Mouse (Mus musculus): ENCODE results near the gene Mbd6. TPM values are rescaled to one million over a fixed set of nuclear protein-coding genes. Genes with fewer than 3 reads are reported as not detected.
A peak's percentile ranks its signal among the peaks of the same experiment; 100 is the strongest.

Mbd6 gene
- 8.7 and 12.8 TPM in 2 replicates for polyA plus RNA-seq (2015; fragmentation: Nextera tagmentation; extraction: Ambion mirVana)

DNA sequence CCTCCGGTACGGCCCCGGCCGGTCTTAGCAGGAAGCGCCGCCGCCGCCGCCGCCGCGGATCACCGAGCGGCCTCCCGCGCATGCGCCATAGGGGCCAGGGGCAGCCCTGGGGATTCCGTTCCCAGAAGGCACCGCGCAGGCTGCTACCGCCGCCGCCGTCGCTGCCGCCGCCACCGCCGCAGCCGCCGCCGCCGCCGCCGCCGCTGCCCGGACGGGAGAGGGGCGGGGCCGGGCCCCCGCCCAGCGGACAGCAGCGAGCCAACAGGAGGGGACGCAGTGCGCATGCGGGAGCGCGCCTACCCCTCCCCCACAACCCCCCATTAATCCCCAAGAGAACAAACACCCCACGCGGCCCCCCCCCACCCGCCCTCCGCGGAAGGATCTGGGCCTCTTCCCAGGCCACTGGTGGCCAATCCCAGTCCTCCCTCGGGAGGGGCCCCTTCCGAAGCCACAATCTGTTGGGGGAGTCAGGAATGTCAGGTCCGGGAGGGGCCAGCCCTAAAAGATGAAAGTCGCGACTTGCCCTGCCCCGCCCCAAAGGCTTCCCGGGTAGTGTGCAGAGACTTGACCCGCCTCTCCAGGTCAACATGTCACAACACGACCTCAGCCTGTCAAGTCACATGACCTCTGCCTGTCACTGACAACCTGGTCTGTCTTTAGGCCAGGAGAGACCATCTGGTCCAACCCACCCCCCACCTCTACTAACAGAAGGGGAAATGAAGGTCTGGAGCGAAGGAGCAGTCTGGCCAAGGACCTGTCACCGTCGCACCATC is at the start of gene Mbd6:
Gene Mbd6 (minus strand): TSS at position 219 of the 773 bp plus-strand sequence.
- peak within 1 kb of the TSS; percentile 99 for H3K27ac ChIP-seq (ENCODE audit: low read depth, low read length)
- H3K4me2 ChIP-seq (replicated peaks; ENCODE audit: low read depth) = peak within 1 kb of the TSS; percentile 75
- TF ChIP-seq CTCF (IDR thresholded peaks at IDR 0.05; ENCODE audit: low read depth) = no peak
- H3K4me3 ChIP-seq (ENCODE audit: low read depth, low read length) = peak within 1 kb of the TSS; percentile 71
- H3K27me3 ChIP-seq (replicated peaks; ENCODE audit: control insufficient read depth, insufficient read depth, low read length) = no peaks in the 10 kb centered on the region
- H3K9me3 ChIP-seq (ENCODE audit: control insufficient read depth) = no peaks in the 10 kb centered on the region
- H3K4me1 ChIP-seq (replicated peaks; ENCODE audit: control insufficient read depth, insufficient read depth, low read length) = peaks cover 25% of the 10 kb centered on the region
- WGBS = 1% methylated on average over 41 of the region's 65 CpGs
- peak; percentile 51 for ATAC-seq
- H3K36me3 ChIP-seq (ENCODE audit: control insufficient read depth, insufficient read depth) = peaks cover 37% of the 10 kb centered on the region
- H3K9ac ChIP-seq (ENCODE audit: low read depth, low read length) = peak within 1 kb of the TSS; percentile 72

DNA sequence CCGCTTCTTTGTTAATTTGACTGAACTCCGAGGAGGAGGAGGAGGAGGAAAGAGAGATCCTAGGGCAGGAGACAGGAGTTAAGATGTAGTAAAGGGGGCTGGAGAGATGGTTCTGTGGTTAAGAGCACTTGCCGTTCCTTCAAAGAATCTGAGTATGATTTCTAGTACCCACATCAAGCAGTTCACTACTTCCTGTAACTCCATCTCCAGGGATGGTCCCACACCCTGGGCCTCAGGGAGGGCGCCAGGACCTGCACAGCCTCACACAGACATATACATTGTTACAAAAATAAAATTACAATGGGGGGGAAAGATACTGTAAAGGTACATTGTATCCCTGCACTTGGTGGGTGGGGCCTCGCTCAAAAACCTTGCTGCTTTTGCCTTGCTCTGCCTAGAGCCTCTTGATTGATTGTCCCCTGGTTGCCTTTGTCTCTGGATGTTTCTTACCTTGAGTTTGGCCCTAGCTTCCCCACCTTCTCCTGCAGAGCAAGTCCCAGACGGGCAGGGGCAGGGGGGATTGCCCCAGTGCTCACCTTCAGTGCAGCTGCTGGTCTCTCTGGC is 48.8 kb upstream of the Mbd6 start:
- no peak for ATAC-seq

GRCm38 (mm10) chr10:127336952-127337351 is 48.1 kb upstream of the Mbd6 start:
- Histone ChIP-seq H3K9me3 (ENCODE audit: control insufficient read depth) (no peaks in the 10 kb centered on the region), H3K4me1 (replicated peaks; ENCODE audit: control insufficient read depth, insufficient read depth, low read length) (peaks cover 6% of the 10 kb centered on the region; the same call in 1 of the 2 replicates), H3K27me3 (replicated peaks; ENCODE audit: control insufficient read depth, insufficient read depth, low read length) (peaks cover 22% of the 10 kb centered on the region), H3K4me2 (replicated peaks; ENCODE audit: low read depth) (no peak overlapping the region), H3K36me3 (ENCODE audit: control insufficient read depth, insufficient read depth) (peaks cover 5% of the 10 kb centered on the region; the same call in 1 of the 2 replicates), H3K27ac (ENCODE audit: low read depth, low read length) (no peak overlapping the region), H3K4me3 (ENCODE audit: low read depth, low read length) (no peak overlapping the region), H3K9ac (ENCODE audit: low read depth, low read length) (no peak overlapping the region)
- no peak for TF ChIP-seq CTCF (IDR thresholded peaks at IDR 0.05; ENCODE audit: low read depth)
- WGBS = 45% methylated on average over 5 of the region's 5 CpGs
- ATAC-seq = no peak

More for the DNA sequence above, 48.8 kb upstream of the Mbd6 start:
- TF ChIP-seq CTCF (IDR thresholded peaks at IDR 0.05; ENCODE audit: low read depth) = no peak
- Histone ChIP-seq H3K4me1 (replicated peaks; ENCODE audit: control insufficient read depth, insufficient read depth, low read length) (peaks cover 6% of the 10 kb centered on the region; the same call in 1 of the 2 replicates), H3K4me2 (replicated peaks; ENCODE audit: low read depth) (no peak overlapping the region), H3K27me3 (replicated peaks; ENCODE audit: control insufficient read depth, insufficient read depth, low read length) (peaks cover 22% of the 10 kb centered on the region; the same call in 1 of the 2 replicates), H3K27ac (ENCODE audit: low read depth, low read length) (no peak overlapping the region), H3K9ac (ENCODE audit: low read depth, low read length) (no peak overlapping the region), H3K36me3 (ENCODE audit: control insufficient read depth, insufficient read depth) (no peaks in the 10 kb centered on the region), H3K9me3 (ENCODE audit: control insufficient read depth) (no peaks in the 10 kb centered on the region), H3K4me3 (ENCODE audit: low read depth, low read length) (no peak overlapping the region)
- 77% methylated on average over 6 of the region's 6 CpGs for WGBS

GRCm38 (mm10) chr10:127335271-127335670 is 46.5 kb upstream of the Mbd6 start:
- Histone ChIP-seq H3K36me3 (ENCODE audit: control insufficient read depth, insufficient read depth) (peaks cover 5% of the 10 kb centered on the region; the same call in 1 of the 2 replicates), H3K4me1 (replicated peaks; ENCODE audit: control insufficient read depth, insufficient read depth, low read length) (peaks cover 6% of the 10 kb centered on the region; the same call in 1 of the 2 replicates)
- no peak for ATAC-seq

GRCm38 (mm10) chr10:127333152-127333551 is 44.3 kb upstream of the Mbd6 start:
- no peaks in the 10 kb centered on the region for H3K4me1 ChIP-seq (replicated peaks; ENCODE audit: control insufficient read depth, insufficient read depth, low read length)
- peaks cover 5% of the 10 kb centered on the region; the same call in 1 of the 2 replicates for H3K36me3 ChIP-seq (ENCODE audit: control insufficient read depth, insufficient read depth)
- H3K27me3 ChIP-seq (replicated peaks; ENCODE audit: control insufficient read depth, insufficient read depth, low read length) = no peaks in the 10 kb centered on the region; the same call in 1 of the 2 replicates
- no peaks in the 10 kb centered on the region for H3K9me3 ChIP-seq (ENCODE audit: control insufficient read depth)
- WGBS = 71% methylated on average over 5 of the region's 5 CpGs
- no peak overlapping the region for H3K4me3 ChIP-seq (ENCODE audit: low read depth, low read length)
- H3K9ac ChIP-seq (ENCODE audit: low read depth, low read length) = no peak overlapping the region
- H3K27ac ChIP-seq (ENCODE audit: low read depth, low read length) = no peak overlapping the region
- H3K4me2 ChIP-seq (replicated peaks; ENCODE audit: low read depth) = no peak overlapping the region
- peak; percentile 65 for TF ChIP-seq CTCF (IDR thresholded peaks at IDR 0.05; ENCODE audit: low read depth)
- ATAC-seq = no peak

More at GRCm38 (mm10) chr10:127335271-127335670, 46.5 kb upstream of the Mbd6 start:
- no peaks in the 10 kb centered on the region for H3K9me3 ChIP-seq (ENCODE audit: control insufficient read depth)
- peak; percentile 15; the same call in 1 of the 2 replicates for TF ChIP-seq CTCF (IDR thresholded peaks at IDR 0.05; ENCODE audit: low read depth)
- H3K9ac ChIP-seq (ENCODE audit: low read depth, low read length) = no peak overlapping the region
- no peak overlapping the region for H3K27ac ChIP-seq (ENCODE audit: low read depth, low read length)
- peaks cover 10% of the 10 kb centered on the region for H3K27me3 ChIP-seq (replicated peaks; ENCODE audit: control insufficient read depth, insufficient read depth, low read length)
- no peak overlapping the region for H3K4me2 ChIP-seq (replicated peaks; ENCODE audit: low read depth)
- H3K4me3 ChIP-seq (ENCODE audit: low read depth, low read length) = no peak overlapping the region
- 56% methylated on average over 1 of the region's 1 CpGs for WGBS

- H3K27me3 ChIP-seq (replicated peaks; ENCODE audit: control insufficient read depth, insufficient read depth, low read length) = peaks cover 2% of the 10 kb centered on the region; the same call in 1 of the 2 replicates
- H3K27ac ChIP-seq (ENCODE audit: low read depth, low read length) = no peak overlapping the region
- peak; percentile 37; the same call in 1 of the 2 replicates for ATAC-seq
- peaks cover 5% of the 10 kb centered on the region; the same call in 1 of the 2 replicates for H3K36me3 ChIP-seq (ENCODE audit: control insufficient read depth, insufficient read depth)
- no peak overlapping the region for H3K4me3 ChIP-seq (ENCODE audit: low read depth, low read length)
- H3K4me1 ChIP-seq (replicated peaks; ENCODE audit: control insufficient read depth, insufficient read depth, low read length) = no peaks in the 10 kb centered on the region
- WGBS = 35% methylated on average over 29 of the region's 31 CpGs
- peak; percentile 50 for TF ChIP-seq CTCF (IDR thresholded peaks at IDR 0.05; ENCODE audit: low read depth)
- no peaks in the 10 kb centered on the region for H3K9me3 ChIP-seq (ENCODE audit: control insufficient read depth)
- H3K9ac ChIP-seq (ENCODE audit: low read depth, low read length) = no peak overlapping the region
- H3K4me2 ChIP-seq (replicated peaks; ENCODE audit: low read depth) = no peak overlapping the region
These were observed 43.5 kb upstream of the Mbd6 start for GRCm38 (mm10) chr10:127332211-127332874.
